Mouse (Mus musculus): ENCODE results near the gene Maml3. TPM values are rescaled to one million over a fixed set of nuclear protein-coding genes. Genes with fewer than 3 reads are reported as not detected.

Gene Maml3
- polyA plus RNA-seq, 1 experiment from 2014 or later, result 2.6 TPM

DNA sequence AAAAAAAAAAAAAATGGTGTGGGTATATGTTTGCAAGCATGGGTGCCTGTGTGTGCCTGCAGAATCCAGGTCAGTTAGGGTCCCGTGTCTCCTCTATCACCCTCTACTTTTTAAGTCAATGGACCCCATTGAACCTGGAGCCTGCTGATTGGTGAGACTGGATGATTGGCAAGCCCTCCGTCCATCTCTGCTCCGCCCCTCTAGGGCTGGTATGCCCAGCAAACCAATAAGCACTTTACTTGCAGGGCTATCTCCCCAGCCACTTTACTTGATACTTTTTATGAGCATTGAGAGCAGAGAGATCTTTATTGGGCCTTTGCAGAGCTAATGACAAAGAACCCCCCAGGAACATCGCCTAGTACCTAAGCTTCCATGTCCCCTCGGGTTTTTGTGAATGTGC lies 390.4 kb downstream of the Maml3 start:
- Histone ChIP-seq H3K36me3 (ENCODE audit: control insufficient read depth, insufficient read depth, low read length) (no peaks in the 10 kb centered on the region), H3K4me3 (ENCODE audit: low read depth, low read length) (no peak overlapping the region), H3K27me3 (ENCODE audit: control insufficient read depth, insufficient read depth, low read length) (no peaks in the 10 kb centered on the region), H3K9me3 (replicated peaks; ENCODE audit: control insufficient read depth, low read length) (no peaks in the 10 kb centered on the region), H3K27ac (ENCODE audit: low read depth, low read length) (no peak overlapping the region), H3K4me1 (ENCODE audit: control insufficient read depth, insufficient read depth, low read length) (peaks cover 31% of the 10 kb centered on the region), H3K4me2 (no peak overlapping the region), H3K9ac (ENCODE audit: low read depth, low read length) (no peak overlapping the region)
- 79% methylated on average over 5 of the region's 5 CpGs for WGBS (ENCODE audit: insufficient replicate concordance)
- no peak for ATAC-seq (replicated peaks; ENCODE audit: insufficient number of reproducible peaks, low FRiP score, low TSS enrichment)

DNA sequence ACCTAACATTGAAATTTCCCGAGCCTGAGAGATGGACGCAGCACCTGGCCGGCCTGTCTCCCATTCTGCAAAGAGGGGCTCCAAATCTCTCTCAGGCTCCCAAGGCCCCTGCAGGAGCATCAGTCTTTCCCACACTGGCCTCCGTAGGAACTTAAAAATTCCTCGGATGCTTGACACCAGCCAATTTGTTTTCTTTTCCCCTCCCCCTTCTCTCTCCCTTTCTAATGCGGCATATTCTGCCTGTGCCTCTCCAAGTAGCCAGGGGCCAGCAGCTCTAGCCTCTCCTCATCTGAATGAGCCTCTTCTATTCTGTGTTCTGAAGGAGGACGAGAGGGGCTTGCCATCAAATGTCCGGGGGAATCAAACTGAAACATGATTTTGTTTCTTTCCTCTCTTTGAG lies 391.6 kb downstream of the Maml3 start:
- ATAC-seq (replicated peaks; ENCODE audit: insufficient number of reproducible peaks, low FRiP score, low TSS enrichment), result no peak
- peak overlapping the region; percentile 79 for H3K27ac ChIP-seq (ENCODE audit: low read depth, low read length)
- H3K9ac ChIP-seq (ENCODE audit: low read depth, low read length), result 0 out of 2 replicates have a peak overlapping the region, but pooled peaks have one; percentile 28
- no peaks in the 10 kb centered on the region for H3K9me3 ChIP-seq (replicated peaks; ENCODE audit: control insufficient read depth, low read length)
- H3K36me3 ChIP-seq (ENCODE audit: control insufficient read depth, insufficient read depth, low read length), result no peaks in the 10 kb centered on the region
- WGBS (ENCODE audit: insufficient replicate concordance), result 9% methylated on average over 8 of the region's 8 CpGs
- peak overlapping the region; percentile 39 for H3K4me2 ChIP-seq
- no peaks in the 10 kb centered on the region for H3K27me3 ChIP-seq (ENCODE audit: control insufficient read depth, insufficient read depth, low read length)
- H3K4me1 ChIP-seq (ENCODE audit: control insufficient read depth, insufficient read depth, low read length), result peaks cover 39% of the 10 kb centered on the region
- no peak overlapping the region for H3K4me3 ChIP-seq (ENCODE audit: low read depth, low read length)

DNA sequence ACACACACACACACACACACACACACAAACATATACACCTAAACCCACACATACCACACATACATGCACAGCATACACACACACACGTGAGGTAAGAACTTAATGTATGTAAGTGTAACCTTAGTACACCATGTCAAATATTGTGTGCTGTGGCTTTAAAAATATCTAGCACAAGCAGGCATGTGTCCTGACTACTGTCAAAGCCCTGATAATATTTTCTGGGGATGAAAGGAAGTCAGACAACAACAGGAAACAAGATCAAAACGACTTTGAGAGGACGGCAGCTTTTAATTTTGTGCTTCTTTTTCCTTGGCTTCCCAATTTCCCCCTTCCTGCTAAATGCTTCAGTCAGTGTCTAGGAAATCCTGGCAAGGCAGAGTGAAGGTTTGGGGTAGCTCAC lies 392.5 kb downstream of the Maml3 start:
- 0 out of 2 replicates have a peak overlapping the region, but pooled peaks have one; percentile 52 for H3K9ac ChIP-seq (ENCODE audit: low read depth, low read length)
- H3K4me3 ChIP-seq (ENCODE audit: low read depth, low read length), result no peak overlapping the region
- H3K36me3 ChIP-seq (ENCODE audit: control insufficient read depth, insufficient read depth, low read length), result no peaks in the 10 kb centered on the region
- H3K9me3 ChIP-seq (replicated peaks; ENCODE audit: control insufficient read depth, low read length), result no peaks in the 10 kb centered on the region
- peak overlapping the region; percentile 79 for H3K27ac ChIP-seq (ENCODE audit: low read depth, low read length)
- no peak; the same call in 1 of the 2 replicates for ATAC-seq (replicated peaks; ENCODE audit: insufficient number of reproducible peaks, low FRiP score, low TSS enrichment)
- no peaks in the 10 kb centered on the region for H3K27me3 ChIP-seq (ENCODE audit: control insufficient read depth, insufficient read depth, low read length)
- peaks cover 42% of the 10 kb centered on the region for H3K4me1 ChIP-seq (ENCODE audit: control insufficient read depth, insufficient read depth, low read length)
- 12% methylated on average over 3 of the region's 3 CpGs for WGBS (ENCODE audit: insufficient replicate concordance)
- no peak overlapping the region for H3K4me2 ChIP-seq

GRCm38 (mm10) chr3:51708746-51709411 lies 396.0 kb downstream of the Maml3 start:
- Histone ChIP-seq H3K9me3 (replicated peaks; ENCODE audit: control insufficient read depth, low read length) (no peaks in the 10 kb centered on the region), H3K4me1 (ENCODE audit: control insufficient read depth, insufficient read depth, low read length) (peaks cover 42% of the 10 kb centered on the region), H3K27ac (ENCODE audit: low read depth, low read length) (peak overlapping the region; percentile 87), H3K9ac (ENCODE audit: low read depth, low read length) (peak overlapping the region; percentile 44; the same call in 1 of the 2 replicates), H3K4me2 (peak overlapping the region; percentile 63), H3K4me3 (ENCODE audit: low read depth, low read length) (peak overlapping the region; percentile 24), H3K36me3 (ENCODE audit: control insufficient read depth, insufficient read depth, low read length) (no peaks in the 10 kb centered on the region), H3K27me3 (ENCODE audit: control insufficient read depth, insufficient read depth, low read length) (no peaks in the 10 kb centered on the region)
- WGBS (ENCODE audit: insufficient replicate concordance), result 34% methylated on average over 21 of the region's 21 CpGs
- ATAC-seq (replicated peaks; ENCODE audit: insufficient number of reproducible peaks, low FRiP score, low TSS enrichment), result peak; percentile 77

- no peak overlapping the region for H3K4me3 ChIP-seq (ENCODE audit: low read depth, low read length)
- H3K27me3 ChIP-seq (ENCODE audit: control insufficient read depth, insufficient read depth, low read length), result no peaks in the 10 kb centered on the region
- H3K4me1 ChIP-seq (ENCODE audit: control insufficient read depth, insufficient read depth, low read length), result peaks cover 40% of the 10 kb centered on the region
- peak overlapping the region; percentile 63 for H3K4me2 ChIP-seq
- peak; percentile 8; the same call in 1 of the 2 replicates for ATAC-seq (replicated peaks; ENCODE audit: insufficient number of reproducible peaks, low FRiP score, low TSS enrichment)
- no peak overlapping the region for H3K9ac ChIP-seq (ENCODE audit: low read depth, low read length)
- no peaks in the 10 kb centered on the region for H3K36me3 ChIP-seq (ENCODE audit: control insufficient read depth, insufficient read depth, low read length)
- no peaks in the 10 kb centered on the region for H3K9me3 ChIP-seq (replicated peaks; ENCODE audit: control insufficient read depth, low read length)
- 45% methylated on average over 1 of the region's 1 CpGs for WGBS (ENCODE audit: insufficient replicate concordance)
- H3K27ac ChIP-seq (ENCODE audit: low read depth, low read length), result peak overlapping the region; percentile 87
Observed at GRCm38 (mm10) chr3:51708375-51708745, 396.5 kb downstream of the Maml3 start.

DNA sequence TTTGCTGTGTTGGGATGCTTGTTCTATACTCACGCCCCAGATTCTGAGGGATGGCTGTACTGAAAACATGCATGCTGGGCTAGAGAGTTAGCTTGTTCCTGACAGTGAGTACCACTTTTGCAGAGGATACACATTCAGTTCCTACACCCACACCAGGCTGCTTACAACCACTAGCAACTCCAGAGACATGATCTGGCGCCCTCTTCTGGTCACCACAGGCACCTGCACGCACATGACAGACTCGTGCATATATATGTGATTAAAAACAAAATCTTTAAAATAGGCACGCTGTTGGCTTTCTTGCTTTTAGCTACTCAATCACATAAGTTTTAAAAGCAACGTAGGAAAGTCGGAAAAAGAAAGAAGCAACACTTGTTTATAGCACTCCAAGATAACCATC lies 399.7 kb downstream of the Maml3 start:
- no peaks in the 10 kb centered on the region for H3K27me3 ChIP-seq (ENCODE audit: control insufficient read depth, insufficient read depth, low read length)
- H3K4me1 ChIP-seq (ENCODE audit: control insufficient read depth, insufficient read depth, low read length), result peaks cover 38% of the 10 kb centered on the region
- no peak overlapping the region for H3K27ac ChIP-seq (ENCODE audit: low read depth, low read length)
- H3K9ac ChIP-seq (ENCODE audit: low read depth, low read length), result no peak overlapping the region
- H3K36me3 ChIP-seq (ENCODE audit: control insufficient read depth, insufficient read depth, low read length), result no peaks in the 10 kb centered on the region
- no peak for ATAC-seq (replicated peaks; ENCODE audit: insufficient number of reproducible peaks, low FRiP score, low TSS enrichment)
- WGBS (ENCODE audit: insufficient replicate concordance), result 83% methylated on average over 7 of the region's 7 CpGs
- H3K9me3 ChIP-seq (replicated peaks; ENCODE audit: control insufficient read depth, low read length), result no peaks in the 10 kb centered on the region
- no peak overlapping the region for H3K4me2 ChIP-seq
- H3K4me3 ChIP-seq (ENCODE audit: low read depth, low read length), result no peak overlapping the region

DNA sequence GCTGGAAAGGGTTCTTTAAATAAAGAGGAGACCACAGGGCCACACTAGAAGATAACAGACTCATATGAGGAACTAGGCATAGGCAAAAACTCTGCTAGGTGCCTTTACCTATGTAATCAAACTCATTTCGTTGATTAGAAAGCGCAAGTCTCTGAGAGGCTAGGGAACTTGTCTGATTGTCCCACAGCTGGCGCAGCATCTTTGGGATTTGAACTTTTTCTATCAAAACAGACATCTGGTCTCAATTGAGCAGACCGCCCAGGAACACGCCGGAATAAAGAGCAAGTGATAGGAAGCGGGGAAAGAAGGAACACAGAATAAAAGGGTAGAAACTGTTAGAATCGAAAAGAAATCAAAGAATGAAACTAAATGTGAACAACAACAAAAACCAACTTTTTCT lies 401.4 kb downstream of the Maml3 start:
- Histone ChIP-seq H3K4me1 (ENCODE audit: control insufficient read depth, insufficient read depth, low read length) (peaks cover 31% of the 10 kb centered on the region), H3K36me3 (ENCODE audit: control insufficient read depth, insufficient read depth, low read length) (no peaks in the 10 kb centered on the region), H3K27ac (ENCODE audit: low read depth, low read length) (no peak overlapping the region), H3K27me3 (ENCODE audit: control insufficient read depth, insufficient read depth, low read length) (no peaks in the 10 kb centered on the region), H3K4me3 (ENCODE audit: low read depth, low read length) (no peak overlapping the region), H3K9me3 (replicated peaks; ENCODE audit: control insufficient read depth, low read length) (no peaks in the 10 kb centered on the region), H3K9ac (ENCODE audit: low read depth, low read length) (no peak overlapping the region), H3K4me2 (no peak overlapping the region)
- ATAC-seq (replicated peaks; ENCODE audit: insufficient number of reproducible peaks, low FRiP score, low TSS enrichment), result no peak
- 72% methylated on average over 8 of the region's 8 CpGs for WGBS (ENCODE audit: insufficient replicate concordance)

GRCm38 (mm10) chr3:51702701-51703286 lies 402.1 kb downstream of the Maml3 start:
- Histone ChIP-seq H3K27me3 (ENCODE audit: control insufficient read depth, insufficient read depth, low read length) (no peaks in the 10 kb centered on the region), H3K9me3 (replicated peaks; ENCODE audit: control insufficient read depth, low read length) (no peaks in the 10 kb centered on the region), H3K4me1 (ENCODE audit: control insufficient read depth, insufficient read depth, low read length) (peaks cover 25% of the 10 kb centered on the region), H3K36me3 (ENCODE audit: control insufficient read depth, insufficient read depth, low read length) (no peaks in the 10 kb centered on the region), H3K4me2 (no peak overlapping the region), H3K9ac (ENCODE audit: low read depth, low read length) (no peak overlapping the region), H3K4me3 (ENCODE audit: low read depth, low read length) (no peak overlapping the region), H3K27ac (ENCODE audit: low read depth, low read length) (no peak overlapping the region)
- no peak for ATAC-seq (replicated peaks; ENCODE audit: insufficient number of reproducible peaks, low FRiP score, low TSS enrichment)
- 84% methylated on average over 8 of the region's 8 CpGs for WGBS (ENCODE audit: insufficient replicate concordance)

DNA sequence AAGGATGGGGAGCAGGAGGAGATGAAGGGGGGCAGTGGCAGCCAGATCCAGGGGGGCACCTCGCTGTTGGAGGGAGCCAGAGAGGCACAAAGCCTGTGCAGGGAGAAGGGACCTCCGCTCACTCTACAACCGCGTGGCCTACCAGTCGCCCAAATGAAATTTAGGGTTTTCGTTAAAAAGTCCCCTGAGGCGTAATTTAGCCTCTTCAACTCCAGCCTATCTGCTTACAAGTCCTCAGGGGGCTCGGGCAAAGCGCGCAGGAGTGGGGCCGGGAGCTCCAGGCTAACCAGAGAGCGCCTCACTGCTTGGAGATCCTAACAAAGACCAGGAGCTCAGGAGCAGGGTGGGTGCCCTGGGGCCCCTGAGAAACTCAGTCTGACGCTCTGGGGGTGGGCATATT lies 402.9 kb downstream of the Maml3 start:
- peak overlapping the region; percentile 74 for H3K4me2 ChIP-seq
- 0 out of 2 replicates have a peak, but pooled peaks have one; percentile 9 for ATAC-seq (replicated peaks; ENCODE audit: insufficient number of reproducible peaks, low FRiP score, low TSS enrichment)

More for the DNA sequence above, 402.9 kb downstream of the Maml3 start:
- peak overlapping the region; percentile 62 for H3K27ac ChIP-seq (ENCODE audit: low read depth, low read length)
- H3K4me3 ChIP-seq (ENCODE audit: low read depth, low read length), result peak overlapping the region; percentile 39
- H3K9ac ChIP-seq (ENCODE audit: low read depth, low read length), result peak overlapping the region; percentile 68
- H3K36me3 ChIP-seq (ENCODE audit: control insufficient read depth, insufficient read depth, low read length), result no peaks in the 10 kb centered on the region
- no peaks in the 10 kb centered on the region for H3K9me3 ChIP-seq (replicated peaks; ENCODE audit: control insufficient read depth, low read length)
- WGBS (ENCODE audit: insufficient replicate concordance), result 8% methylated on average over 13 of the region's 13 CpGs
- no peaks in the 10 kb centered on the region for H3K27me3 ChIP-seq (ENCODE audit: control insufficient read depth, insufficient read depth, low read length)
- H3K4me1 ChIP-seq (ENCODE audit: control insufficient read depth, insufficient read depth, low read length), result peaks cover 24% of the 10 kb centered on the region
